Mouse (Mus musculus) cerebellum, adult 9-10 months (tissue): ENCODE results near the gene Drc1.

Experiments
- DNase-seq: peaks from one replicate; pipeline ENCODE4 v3.0.0; 2022

Gene Drc1

DNA sequence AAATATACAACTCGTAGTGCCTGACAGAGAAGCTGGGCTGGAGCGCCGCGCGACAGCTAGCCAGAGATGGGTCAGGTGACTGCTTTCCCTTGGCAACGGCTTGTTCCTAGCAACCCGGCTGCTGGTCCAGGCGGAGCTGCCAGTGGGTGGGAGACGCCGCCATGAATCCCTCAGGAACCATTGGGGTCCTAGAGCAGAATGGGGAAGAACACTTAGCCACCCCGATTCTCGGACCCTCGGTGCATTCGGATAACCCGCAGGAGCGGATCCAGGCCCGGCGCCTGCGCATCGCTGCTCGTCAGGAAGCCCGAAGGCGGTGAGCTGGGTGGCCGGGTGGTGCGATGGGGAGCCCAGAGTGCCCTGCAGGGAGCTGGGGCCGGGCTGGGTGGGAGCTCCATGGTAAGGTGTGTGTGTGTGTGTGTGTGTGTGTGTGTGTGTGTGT, at the start of gene Drc1:
Gene Drc1 (plus strand): TSS at position 98 of the 442 bp plus-strand sequence.
- DNase-seq = peak; percentile 40

DNA sequence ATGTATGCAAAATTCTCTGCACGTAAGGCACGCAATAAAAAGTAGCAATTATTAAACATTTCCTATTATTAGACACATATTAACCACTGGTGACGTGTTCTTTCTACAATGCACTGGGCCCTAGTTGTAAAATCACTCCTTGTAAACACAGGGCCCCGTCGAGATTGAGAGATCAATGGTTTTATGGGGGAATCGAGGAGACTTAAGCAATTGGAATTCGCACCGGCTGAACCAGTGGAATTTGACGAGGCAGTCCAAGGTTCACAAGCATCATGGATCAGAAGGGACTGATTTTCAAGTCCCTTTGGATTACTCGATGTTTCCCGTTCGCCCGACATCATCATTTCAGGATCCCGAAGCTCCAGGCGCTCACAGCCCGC, 49.3 kb upstream of the Drc1 start:
- DNase-seq = no peak

DNA sequence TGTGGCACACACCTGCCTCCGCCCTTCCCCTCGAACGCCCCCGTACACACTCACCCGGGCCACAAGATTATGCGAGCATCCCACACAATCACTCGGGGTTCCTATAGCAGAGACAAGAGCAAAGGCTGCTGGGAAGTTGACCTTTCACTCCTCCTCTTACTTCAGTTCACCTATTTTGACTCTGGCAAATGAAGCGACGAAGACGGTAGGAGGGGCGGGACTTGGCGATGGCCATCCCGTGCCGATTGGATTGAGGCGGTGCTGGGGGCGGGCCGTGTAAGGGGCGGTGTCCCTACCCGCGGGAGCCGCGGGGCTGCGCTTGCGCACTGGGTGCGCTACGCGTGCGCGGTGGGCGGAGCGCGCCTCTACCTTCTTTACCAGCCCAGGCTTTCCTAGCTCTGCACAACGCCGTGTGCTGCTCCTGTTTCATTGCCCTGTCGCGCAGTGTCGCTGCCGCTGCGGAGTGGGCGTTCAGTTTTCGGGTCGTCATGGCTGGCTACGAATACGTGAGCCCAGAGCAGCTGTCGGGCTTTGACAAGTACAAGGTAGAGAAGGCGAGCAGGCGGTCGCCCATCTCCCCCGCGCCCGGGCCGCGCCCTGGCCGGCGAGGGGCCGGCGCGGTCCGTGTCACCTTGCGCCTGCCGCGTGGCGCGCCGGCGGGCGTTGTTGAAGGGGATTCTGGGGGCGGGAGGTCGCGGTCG, 48.8 kb upstream of the Drc1 start, which contains the start of gene Selenoi:
Gene Selenoi (plus strand): TSS at position 311 of the 701 bp plus-strand sequence.
- peak; percentile 100 for DNase-seq

DNA sequence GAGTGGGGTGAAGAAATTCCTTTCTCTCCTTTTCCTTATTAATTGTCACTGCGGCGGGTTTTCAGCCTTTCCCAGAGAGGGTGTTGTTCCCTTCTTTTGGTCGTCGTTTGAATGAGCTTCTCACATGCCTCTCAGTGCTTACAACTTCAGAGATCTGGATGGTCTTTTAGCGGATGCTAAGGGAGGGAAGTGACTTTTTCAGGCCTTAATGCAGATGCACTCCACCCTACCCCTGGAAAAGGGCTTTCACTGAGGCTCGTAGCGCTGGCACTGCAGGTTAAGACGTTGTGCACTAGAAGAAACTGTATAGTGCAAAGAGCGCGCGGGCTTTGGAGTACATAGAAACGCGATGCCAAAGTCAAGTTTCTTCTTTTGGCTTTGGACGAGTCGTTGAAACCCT, 48.1 kb upstream of the Drc1 start:
- DNase-seq = peak; percentile 34

DNA sequence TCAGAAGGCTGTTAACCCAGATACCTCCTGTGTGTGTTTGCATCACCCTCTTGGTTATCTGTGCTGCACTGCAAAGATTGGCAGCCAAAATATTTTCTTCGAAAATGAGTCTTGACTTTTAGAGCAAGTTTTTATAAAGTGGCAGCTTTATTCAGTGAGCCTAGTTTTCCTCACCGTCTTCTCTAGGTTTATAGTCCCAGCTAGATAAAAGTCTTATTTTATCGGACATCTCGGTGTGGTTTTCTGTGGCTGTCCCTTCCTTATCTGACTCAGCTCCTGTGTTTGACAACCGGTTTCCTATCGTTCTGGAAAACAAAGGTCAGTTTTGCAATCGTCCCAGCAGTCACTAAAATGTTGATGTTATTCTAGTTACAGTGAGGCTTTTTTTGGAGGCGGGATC, 47.2 kb upstream of the Drc1 start:
- no peak for DNase-seq

DNA sequence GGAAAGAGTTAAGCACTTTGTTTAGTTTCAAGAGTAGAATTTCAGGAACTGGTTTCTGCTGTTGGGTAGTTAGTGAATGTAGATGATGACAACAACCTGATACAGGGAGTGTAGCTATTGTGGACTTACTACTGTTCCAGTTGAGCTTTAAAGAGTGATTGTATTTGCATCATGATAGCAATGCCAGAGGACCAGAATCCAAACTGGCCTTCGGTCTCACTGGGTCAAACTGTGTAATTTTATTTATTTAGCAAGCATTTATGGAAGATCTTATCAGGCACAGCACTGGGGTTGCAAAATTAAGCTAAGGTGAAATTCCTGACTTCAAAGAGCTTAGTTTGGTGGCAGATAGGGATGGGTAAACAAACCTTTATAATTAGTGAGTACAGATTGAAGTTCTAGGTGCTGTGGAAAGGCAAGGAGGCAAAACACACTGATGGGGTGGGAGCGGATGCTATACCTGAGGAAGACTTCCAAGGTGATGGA, 45.5 kb upstream of the Drc1 start:
- no peak for DNase-seq

DNA sequence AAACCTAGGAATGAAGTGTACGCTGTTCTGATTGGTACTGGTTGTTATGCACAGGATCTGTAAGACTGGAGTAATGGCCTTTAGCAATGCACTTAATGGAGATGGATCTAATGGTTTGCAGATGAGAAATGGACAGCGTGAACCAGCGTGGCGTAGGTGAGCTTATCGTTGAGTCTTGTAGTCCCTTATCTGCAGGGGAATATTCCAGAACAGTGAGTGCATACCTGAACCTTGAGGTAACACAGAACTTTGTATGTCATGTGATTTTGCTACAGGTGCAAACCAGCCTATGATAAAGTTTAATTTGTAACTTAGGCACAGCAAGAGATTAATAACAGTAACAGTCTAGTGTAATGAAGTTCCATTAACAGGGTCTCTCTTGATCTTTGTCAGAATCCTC, 42.7 kb upstream of the Drc1 start:
- no peak for DNase-seq

DNA sequence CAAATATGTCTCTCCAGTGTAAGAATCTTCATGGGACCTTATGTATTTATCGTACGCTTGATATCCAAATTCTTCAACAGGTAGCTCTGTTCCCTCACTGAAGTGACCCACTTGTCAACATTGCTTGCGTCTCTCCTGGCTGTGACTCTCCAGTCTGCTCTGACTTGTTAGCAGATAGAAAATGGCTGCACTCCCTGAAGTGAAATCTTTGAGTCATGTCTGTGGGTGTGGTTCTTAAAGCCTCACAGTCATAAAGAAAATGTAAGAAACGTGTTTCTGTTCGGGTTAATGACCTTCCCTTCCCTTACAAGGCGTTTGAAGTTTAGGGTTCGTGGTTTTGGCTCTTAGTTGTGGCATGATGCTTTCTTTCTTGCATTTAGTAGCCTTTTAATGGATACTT, 40.6 kb upstream of the Drc1 start:
- no peak for DNase-seq

DNA sequence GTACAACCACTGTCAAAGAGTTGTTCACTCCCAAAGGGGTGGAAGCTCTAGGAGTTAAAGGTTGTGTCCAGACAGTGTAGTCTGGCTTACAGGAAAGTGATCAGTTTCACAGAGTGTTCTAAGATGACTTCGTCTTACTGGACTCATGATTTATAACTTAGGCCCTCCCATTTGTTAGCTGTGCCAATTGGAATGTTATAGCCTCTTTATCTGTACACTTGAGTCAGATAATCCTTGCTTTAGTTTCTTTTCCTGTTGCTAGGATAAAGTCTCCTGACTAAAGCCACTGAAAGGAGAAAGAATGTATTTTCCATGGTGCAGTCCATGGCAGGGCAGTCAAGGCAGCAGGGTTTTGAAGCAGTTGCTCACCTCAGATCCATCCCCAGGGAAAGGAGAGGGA, 38.8 kb upstream of the Drc1 start:
- DNase-seq = no peak

DNA sequence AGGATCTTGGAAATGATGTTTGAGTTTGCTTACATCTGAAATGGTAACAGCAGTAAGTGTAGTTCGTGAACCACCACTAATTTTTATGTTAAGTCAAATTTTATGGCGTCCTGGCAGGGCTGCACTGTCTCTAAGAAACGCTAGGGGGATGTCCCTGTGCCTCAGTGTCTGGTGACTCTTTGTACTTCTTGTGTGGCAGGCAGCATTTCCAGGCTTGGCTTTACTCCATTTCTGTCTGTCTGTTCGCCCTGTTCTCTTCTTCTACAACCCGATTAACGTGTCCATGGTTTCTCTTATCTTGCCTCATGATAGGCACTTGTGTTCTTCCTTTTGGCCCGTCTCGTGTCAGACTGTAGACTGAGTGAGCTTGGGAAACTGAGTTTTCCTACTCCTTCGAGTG, 37.4 kb upstream of the Drc1 start:
- no peak for DNase-seq

DNA sequence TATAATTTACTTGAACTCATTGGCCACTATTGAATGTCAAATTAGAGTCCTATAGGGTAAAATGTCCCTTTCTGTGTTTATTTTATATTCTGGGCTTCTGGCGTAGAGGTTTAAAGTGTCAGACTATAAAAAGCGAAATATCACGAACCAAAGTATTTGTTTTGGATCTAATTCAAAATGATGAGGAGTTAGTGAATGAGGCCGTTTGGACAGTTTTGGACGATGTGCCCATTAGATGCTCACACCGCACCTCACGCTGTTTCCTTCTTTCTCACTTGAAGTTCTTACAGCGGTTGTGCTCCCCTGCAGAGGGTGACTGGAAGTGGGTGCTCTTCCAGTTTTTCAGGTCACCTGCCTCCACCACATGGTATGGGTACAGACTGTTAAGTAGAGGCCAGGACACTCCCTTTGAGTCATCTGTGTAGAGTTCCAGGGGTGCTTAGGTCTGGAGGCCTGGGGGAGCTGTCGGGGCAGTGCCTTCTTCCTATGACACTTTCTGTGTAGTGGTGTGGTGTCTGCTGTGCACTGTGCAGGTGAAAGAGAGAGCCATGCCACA, 35.2 kb upstream of the Drc1 start:
- DNase-seq = no peak

DNA sequence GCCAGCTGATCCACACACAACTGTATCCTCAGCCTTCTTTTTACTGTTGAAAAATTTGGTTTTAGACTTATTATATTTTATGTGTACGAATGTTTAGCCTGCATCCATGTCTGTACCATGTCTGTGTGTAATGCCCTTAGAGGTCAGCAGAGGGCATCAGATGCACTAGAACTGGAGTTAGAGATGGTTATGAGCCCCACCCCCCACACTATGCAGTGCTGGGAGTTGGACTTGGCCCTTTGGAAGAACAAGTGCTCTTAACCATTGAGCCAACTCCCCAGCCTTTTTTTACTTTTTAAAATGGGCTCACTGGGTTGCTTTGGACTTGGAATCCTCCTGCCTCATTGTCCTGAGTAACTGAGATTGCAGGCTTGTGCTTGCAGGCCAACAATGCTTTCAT, 33.5 kb upstream of the Drc1 start:
- no peak for DNase-seq

DNA sequence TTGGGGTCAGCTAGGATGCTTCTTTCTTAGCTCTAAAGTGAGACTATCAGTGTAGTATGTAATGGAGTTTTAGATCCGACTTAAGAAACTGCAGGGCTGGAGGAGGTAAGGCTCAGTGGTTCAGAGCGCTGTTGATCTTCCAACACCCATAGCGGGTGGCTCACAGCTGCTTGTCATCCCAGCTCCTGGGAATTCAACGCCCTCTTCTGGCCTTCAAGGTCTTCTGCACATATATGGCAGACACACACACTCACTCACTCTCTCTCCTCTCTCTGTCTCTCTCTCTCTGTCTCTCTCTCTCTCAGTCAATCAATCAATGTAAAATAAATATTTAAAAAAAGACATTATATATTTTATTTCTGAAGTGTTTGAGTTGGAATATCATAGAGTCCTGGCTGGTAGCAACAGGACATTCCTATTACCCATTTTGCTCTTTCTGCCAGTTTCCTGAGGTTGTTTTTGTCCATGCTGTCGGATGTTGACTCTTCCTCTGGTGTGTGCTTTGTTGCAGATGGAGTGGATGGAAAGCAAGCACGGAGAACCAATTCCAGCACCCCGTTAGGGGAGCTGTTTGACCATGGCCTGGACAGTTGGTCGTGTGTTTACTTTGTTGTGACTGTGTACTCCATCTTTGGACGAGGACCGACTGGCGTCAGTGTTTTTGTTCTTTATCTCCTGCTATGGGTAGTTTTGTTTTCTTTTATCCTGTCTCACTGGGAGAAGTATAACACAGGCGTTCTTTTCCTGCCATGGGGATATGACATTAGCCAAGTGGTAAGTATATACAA, 25.4 kb upstream of the Drc1 start:
- DNase-seq = no peak

DNA sequence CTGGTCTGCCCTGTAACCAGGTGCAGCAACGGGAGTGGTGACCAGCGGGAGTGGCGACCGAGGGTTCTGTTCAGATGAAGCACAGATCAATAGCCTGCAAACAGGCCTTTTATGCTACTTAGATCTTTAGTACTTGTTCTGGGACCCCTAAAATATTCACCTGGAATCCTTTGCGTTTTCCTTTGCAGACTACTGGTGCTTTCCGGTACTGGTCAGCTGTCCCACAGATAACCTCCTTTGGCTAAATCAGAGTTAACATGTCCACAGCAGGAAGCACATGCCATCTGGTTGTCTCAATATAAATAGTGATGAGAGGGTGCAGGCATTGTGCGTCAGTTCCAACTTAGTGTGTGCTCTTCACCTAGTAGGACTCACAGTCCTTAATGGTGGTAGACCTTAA, 22.4 kb upstream of the Drc1 start:
- DNase-seq = peak; percentile 70

DNA sequence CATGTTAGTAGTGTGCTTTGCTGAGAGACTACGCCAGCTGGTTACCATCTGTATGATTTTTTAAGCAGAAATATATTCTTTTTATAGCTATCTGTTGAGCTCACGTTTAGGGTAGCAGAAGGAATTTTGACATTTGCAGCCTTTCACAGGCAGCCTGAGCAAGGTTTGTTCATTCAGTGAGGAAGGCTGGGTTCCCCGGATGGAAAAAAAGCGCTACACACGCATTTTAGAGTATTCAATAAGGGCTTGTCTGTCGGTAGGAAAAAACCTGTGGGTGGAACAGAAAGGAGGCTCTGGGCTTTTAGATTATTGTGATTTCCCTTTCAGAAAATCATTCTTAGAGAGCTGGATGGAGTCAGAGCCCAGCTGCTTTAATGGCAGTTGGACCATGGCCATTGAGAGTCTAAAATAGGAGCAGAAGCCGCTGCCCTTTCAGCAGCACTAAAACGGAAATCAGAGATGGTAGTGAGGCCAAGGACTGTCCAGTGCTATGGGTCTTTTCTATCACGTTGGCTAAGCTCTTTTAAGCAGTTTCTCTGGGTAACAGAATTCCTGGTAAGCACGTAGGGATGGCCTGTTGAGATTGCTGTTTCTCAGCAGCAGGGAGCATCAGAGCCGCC, 10.5 kb upstream of the Drc1 start:
- no peak for DNase-seq

DNA sequence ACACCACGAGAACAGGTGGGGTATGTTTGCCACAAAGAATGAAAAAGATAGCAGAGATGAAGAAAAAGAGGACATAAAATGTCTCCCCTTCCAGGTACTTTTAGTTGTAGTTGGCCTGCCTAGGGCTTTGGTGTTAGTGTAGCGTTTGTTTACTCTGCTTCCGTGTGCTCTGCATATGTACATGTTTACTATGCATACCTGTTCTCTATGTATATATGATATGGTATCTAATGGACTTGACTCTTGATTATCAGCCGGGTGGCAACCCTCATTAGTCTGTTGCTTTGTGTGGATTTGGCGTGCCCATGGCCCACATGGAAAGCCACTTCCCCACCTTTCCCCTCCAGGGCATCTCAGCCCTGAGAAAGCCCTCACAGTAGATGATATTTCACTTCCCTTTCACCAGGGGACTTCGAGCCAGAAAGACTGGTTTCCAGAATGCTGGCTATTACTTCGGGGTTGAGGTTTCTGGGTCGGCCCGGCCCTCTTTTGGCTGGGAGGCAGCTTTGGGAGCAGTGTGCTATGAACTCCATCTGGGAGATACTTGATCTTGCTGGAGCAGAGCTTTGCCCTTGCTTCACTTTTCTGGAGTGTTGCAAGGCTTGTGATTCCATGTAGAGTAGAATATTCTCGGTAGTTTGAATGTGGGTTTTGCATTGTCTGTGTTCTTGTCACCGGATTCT, 9.4 kb upstream of the Drc1 start:
- DNase-seq = no peak

DNA sequence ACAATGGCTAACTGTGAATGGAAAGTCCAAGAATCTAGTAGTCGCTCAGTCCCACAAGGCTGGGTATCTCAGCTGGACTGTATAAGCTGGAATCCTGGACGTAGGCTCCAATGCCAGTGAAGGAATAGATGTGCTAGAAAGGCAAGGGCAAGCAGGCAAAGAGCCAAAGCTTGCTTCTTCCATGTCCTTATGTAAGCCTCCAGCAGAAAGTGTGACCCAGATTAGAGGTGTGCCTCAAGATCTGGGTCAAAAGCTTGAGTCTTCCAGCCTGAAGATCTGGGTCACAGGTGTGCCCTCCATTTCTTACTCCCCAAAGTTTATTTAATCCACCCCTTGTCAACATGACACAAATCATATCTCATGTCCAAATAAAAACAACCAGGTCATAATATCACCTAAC, 4.8 kb upstream of the Drc1 start:
- peak; percentile 43 for DNase-seq

DNA sequence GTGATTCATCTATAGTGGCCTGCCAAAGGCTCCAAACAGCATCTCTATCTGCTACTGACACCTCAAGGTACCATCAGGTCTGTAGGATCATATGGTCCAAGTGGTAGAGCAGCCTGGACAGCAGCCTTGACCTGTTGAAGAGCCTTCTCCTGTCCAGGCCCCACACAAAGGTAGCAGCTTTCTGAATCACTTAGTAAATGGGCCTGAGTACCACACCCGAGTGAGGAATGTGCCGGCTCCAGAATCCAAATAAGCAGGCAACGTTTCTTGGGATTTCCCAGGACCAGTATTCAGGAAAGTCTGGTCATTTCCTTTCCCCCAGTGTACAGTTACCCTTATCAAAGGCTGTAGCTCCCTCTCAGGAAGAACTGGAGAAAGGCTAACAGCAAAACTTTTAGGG, 2.2 kb upstream of the Drc1 start:
- DNase-seq = no peak

DNA sequence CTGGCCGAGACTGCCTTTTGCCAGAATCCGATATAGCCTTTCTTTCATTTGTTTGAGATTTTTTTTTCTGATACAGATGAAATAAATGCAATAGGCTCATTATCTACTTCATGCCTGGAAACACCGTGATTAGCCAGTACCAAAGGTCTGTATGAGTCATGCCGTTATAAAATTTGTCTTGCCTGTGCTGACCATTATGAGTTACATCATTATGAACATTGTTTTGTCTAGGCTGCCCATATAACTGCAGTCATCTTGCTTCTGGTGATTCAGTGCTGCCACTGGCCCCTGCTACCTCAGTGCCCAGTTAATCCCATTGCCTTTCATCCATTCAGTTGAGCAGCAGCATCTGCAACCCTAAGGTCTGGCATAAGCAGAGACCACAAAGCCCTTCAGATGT, 1.7 kb upstream of the Drc1 start:
- DNase-seq = no peak

DNA sequence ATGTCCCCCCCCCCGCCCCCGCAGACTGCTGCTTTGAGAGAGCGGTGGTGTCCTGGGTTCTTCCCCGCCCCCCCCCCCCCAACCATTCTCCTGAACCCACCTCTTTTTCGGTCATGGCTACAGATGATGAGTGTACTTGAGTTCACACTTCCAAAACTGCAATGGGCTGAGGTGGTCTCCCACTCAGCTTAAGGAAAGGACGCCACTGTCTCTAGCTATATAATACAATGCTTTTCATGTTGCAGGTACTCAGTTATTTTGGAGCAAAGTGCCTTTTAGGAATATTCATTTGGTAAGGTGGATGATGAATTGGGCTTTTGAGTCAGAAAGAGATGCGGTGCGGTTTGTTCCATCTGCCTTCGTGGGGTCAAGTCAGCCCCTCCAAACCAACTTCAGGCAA, 324 bp upstream of the Drc1 start:
- no peak for DNase-seq

DNA sequence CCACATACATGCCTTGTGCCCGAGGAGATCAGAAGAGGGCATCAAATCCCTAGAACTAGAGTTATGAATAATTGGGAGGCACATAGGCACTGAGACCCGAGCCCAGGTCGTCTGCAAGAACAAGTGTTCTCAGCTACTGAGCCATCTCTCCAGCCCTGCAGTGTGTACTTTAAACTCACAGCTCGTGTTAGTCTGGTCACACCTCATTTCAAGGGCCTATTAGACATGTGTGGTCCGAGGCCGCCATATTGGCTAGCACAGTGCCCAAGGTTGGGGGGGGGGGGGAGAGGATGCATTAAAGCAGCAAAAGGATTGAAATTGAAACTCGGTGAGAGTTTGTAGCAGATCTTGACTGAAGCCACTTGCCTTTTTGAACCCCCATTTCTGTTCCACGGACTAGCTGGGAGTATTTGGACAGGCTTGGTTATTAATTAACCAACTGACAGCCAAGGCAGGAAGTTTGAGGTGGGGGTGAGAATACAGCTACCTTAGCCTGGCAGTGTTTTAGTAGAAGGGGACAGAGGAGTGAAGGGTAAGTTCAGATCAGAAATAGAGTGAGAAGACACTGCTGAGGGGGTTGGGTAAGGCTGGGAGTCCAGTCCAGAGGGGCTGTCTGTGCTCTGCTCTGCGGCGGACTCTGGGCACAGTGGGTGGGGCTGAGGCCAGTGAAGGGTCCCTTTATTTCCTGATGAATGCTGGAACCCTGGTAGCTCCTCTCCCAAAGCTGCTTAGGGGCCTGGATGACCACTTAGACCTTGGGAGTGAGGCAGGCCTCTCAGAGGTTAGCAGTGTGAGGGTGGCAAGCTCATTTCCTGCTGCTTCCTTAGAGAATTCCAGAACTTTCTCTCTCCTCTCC, 5.0 kb downstream of the Drc1 start:
- DNase-seq = no peak
